Mouse (Mus musculus) splenic B cell, adult 2 months (primary cell): ENCODE results near the gene Zcchc24.

Experiments
- DNase-seq: peaks from one replicate; pipeline ENCODE4 v3.0.0-alpha.2; 2011; ENCODE audit warnings: low read depth, low spot score
- H3K27me3 ChIP-seq: 2 replicates; pipeline ENCODE4 v1.6.1; 2012; ENCODE audit warnings: mild to moderate bottlenecking, low read length, moderate library complexity, mixed read lengths; ENCODE audit not compliant: control insufficient read depth, poor library complexity, insufficient read depth, severe bottlenecking
- H3K36me3 ChIP-seq: 2 replicates; pipeline ENCODE4 v1.6.1; 2012; ENCODE audit warnings: mild to moderate bottlenecking, low read length, moderate library complexity, mixed read lengths; ENCODE audit not compliant: control insufficient read depth, poor library complexity, insufficient read depth, severe bottlenecking

The Zcchc24 gene

DNA sequence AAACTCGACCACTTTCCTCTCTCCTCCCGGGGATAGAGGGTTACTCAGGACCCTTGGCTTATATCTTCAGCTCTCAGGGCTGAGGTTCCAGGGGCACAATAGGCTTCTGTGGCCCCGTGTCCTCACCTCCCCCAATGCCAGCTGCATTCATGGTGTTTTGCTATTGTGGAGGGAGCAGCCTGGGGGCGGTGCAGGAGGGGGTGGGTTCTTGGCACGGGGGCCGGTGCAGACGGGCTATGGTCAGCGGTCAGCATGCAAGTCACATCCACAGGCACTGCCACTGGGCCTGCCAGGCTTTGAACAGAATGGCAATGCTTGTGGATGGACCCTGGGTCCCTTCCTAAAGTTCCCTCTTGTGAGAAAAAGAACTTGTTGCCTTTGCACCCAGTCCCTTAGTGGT lies 2.9 kb downstream of the Zcchc24 start:
- no peaks in the 10 kb centered on the region for H3K27me3 ChIP-seq
- DNase-seq, result no peak
- no peaks in the 10 kb centered on the region for H3K36me3 ChIP-seq

GRCm38 (mm10) chr14:25765146-25765545 lies 3.7 kb downstream of the Zcchc24 start:
- H3K36me3 ChIP-seq, result no peaks in the 10 kb centered on the region
- no peak for DNase-seq
- no peaks in the 10 kb centered on the region for H3K27me3 ChIP-seq

- no peaks in the 10 kb centered on the region for H3K27me3 ChIP-seq
- no peak for DNase-seq
- H3K36me3 ChIP-seq, result peaks cover 2% of the 10 kb centered on the region; the same call in 1 of the 2 replicates
These were observed 7.7 kb downstream of the Zcchc24 start for GRCm38 (mm10) chr14:25761184-25761583.

DNA sequence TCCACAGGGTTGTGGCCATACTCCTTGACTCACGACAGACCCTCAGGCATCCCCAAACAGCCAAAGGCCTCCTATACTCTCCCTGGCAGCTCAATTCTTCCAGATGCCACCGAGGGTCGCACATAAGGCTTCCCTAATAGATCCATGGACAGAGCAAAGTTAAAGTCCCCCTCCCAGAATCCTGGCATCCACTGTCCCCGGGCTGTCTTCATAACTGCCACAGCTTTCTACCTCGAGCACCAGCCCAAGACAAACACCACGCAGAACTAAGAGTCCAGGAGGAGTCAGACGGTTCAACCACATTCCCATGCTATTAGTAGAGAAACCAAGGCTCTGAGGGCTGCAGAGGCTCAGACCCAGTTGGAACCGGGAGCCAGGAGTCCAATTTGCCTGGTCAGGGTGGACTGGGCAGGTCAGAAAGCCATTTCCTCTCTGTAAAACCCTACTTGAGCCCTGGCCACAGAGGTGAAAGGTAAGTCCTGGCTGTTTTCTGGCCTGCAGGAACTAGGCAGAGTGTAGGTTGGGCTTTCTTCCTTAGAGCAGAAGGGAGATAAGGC lies 8.8 kb downstream of the Zcchc24 start:
- Histone ChIP-seq H3K27me3 (no peaks in the 10 kb centered on the region), H3K36me3 (peaks cover 2% of the 10 kb centered on the region; the same call in 1 of the 2 replicates)
- DNase-seq, result no peak

DNA sequence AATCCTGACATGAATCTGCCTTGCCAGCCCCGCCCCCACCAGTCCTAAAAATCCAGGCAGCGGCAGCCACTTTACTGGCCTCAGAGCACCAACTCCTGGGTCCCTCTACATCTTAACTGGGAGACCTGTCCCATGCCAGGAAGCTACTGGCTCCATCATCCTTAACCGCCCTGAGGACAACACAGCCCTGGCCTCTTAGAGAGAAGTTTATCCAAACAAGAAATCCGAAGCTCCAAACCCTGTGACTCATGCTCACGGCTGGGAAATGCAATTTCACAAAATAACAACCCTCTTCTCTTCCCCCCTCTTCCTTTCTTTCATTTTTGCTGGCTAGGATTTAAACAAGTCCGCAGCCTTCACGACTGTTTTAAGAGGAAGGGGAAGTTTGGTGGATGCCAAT lies 9.3 kb downstream of the Zcchc24 start:
- Histone ChIP-seq H3K27me3 (no peaks in the 10 kb centered on the region), H3K36me3 (peaks cover 2% of the 10 kb centered on the region; the same call in 1 of the 2 replicates)
- DNase-seq, result no peak

GRCm38 (mm10) chr14:25757917-25758316 lies 10.9 kb downstream of the Zcchc24 start:
- DNase-seq, result no peak

DNA sequence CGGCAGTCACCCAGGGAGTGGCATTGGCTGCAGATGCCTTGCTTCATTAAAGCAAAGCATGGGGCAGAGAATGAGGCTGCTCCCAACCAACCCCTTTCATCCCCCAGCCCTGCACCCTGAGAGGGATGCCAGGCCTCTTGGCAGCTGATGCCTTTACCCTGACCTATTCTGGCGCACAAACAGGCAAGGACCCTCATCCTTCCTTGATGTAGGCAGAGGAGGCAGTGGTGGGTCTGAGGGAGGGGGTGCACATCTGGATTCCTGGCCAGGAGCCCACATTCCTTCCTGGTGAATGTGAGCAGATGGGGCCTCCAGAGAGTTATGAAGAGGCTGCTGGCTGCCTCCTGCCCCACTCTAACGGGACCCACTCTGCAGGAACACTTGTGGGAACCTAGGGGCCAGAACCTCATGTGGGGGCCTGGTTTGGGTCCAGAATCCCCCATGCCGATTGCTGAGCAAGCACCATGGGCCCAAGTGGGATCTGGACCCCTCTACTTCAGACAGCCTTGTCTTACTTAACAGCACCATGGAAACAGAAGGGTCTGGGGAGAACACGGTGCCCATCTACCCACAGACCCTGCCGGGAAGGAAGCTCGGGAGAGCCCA lies 12.4 kb downstream of the Zcchc24 start:
- DNase-seq, result no peak
- no peaks in the 10 kb centered on the region for H3K27me3 ChIP-seq
- peaks cover 2% of the 10 kb centered on the region; the same call in 1 of the 2 replicates for H3K36me3 ChIP-seq

More at GRCm38 (mm10) chr14:25757917-25758316, 10.9 kb downstream of the Zcchc24 start:
- Histone ChIP-seq H3K27me3 (no peaks in the 10 kb centered on the region), H3K36me3 (peaks cover 2% of the 10 kb centered on the region; the same call in 1 of the 2 replicates)

GRCm38 (mm10) chr14:25755541-25755940 lies 13.3 kb downstream of the Zcchc24 start:
- no peaks in the 10 kb centered on the region for H3K27me3 ChIP-seq
- H3K36me3 ChIP-seq, result peaks cover 2% of the 10 kb centered on the region; the same call in 1 of the 2 replicates
- DNase-seq, result no peak

- no peak for DNase-seq
- H3K36me3 ChIP-seq, result peaks cover 2% of the 10 kb centered on the region; the same call in 1 of the 2 replicates
- no peaks in the 10 kb centered on the region for H3K27me3 ChIP-seq
These were observed 14.0 kb downstream of the Zcchc24 start for GRCm38 (mm10) chr14:25754531-25755484.

DNA sequence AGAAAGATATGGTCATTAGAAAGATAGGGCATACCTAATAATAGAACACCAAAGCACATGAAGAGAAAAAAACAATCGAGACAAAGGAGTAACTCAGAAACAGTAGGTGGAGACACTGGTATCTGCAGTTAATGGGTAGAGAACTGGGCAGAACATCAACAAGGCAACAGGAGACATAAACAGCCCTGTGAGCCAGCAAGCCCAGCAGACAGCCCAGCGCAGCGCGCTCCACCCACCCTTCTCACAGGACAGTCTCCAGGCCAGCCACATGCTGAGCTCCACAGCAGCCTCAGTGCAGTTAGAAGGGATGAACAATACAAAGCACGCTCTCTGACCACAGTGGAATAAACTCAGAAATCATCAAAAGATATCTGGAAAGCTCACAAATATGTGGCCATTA lies 15.8 kb downstream of the Zcchc24 start:
- no peak for DNase-seq
- Histone ChIP-seq H3K27me3 (no peaks in the 10 kb centered on the region), H3K36me3 (peaks cover 2% of the 10 kb centered on the region; the same call in 1 of the 2 replicates)

- no peaks in the 10 kb centered on the region for H3K27me3 ChIP-seq
- no peak for DNase-seq
- H3K36me3 ChIP-seq, result no peaks in the 10 kb centered on the region; the same call in 1 of the 2 replicates
These were observed 17.8 kb downstream of the Zcchc24 start for GRCm38 (mm10) chr14:25751067-25751466.

GRCm38 (mm10) chr14:25750448-25751015 lies 18.3 kb downstream of the Zcchc24 start:
- Histone ChIP-seq H3K27me3 (no peaks in the 10 kb centered on the region), H3K36me3 (no peaks in the 10 kb centered on the region; the same call in 1 of the 2 replicates)
- DNase-seq, result no peak

DNA sequence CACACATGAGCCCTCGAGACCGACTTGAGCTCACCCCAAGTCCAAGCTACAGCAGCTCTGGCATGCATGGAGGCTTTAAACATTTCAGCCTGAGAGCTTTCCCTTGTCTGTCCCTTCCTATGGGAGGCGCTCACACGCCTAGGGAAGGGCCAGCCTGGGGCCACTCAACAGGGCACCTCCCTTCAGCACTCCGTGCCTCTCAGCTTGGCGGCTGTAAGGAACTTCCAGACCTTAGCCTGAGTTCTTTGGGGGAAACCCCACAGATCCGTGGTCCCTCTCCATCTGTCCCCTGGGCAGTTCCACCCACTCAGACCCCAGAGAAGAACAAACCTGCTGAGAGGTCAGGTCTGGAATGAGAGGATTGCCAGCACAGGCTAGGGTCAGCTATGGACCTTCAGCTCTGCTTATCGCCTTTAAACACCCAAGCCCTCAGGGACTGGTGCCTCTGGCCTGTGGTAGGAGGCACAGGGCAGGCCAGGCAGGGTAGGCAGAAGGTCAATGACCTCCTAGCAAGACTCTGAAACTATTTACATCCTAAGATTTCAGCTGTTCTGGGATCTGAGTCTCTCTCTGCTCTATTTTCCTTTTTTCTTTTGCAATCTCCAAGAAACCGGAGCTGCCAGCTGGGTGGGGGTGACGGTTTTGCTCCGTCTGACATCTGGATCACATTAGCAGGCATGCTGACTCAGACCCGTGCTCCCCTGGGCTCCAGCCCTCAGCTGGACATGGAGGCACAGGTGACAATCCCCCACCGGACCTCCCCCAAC lies 19.5 kb downstream of the Zcchc24 start:
- no peaks in the 10 kb centered on the region for H3K27me3 ChIP-seq
- no peak for DNase-seq
- no peaks in the 10 kb centered on the region; the same call in none of the 2 replicates for H3K36me3 ChIP-seq
